Mouse (Mus musculus) intestine, embryonic 14.5 days (tissue): ENCODE measurements around the gene Ptger1. TPM values are rescaled to one million over a fixed set of nuclear protein-coding genes. Genes with fewer than 3 reads are reported as not detected.

Experiments used
- ATAC-seq: fragments of 200-750 bp; cut with Nextera tagmentation; replicated peaks from 2 replicates; pipeline ENCODE4 v1.8.0; 2017; ENCODE audit warnings: low read depth, moderate number of reproducible peaks, moderate TSS enrichment, moderate library complexity; ENCODE audit not compliant: low FRiP score, low TSS enrichment
- DNase-seq: peaks from one replicate; pipeline ENCODE4 v3.0.0-alpha.2; 2018; ENCODE audit warnings: low spot score
- H3K27ac ChIP-seq: fragments of 300-500 bp; sonication (generic); 2 replicates; pipeline ENCODE4 v1.5.1; 2014; ENCODE audit warnings: low read depth, mild to moderate bottlenecking, control low read depth
- H3K27me3 ChIP-seq: fragments of 300-500 bp; sonication (generic); replicated peaks from 2 replicates; pipeline ENCODE4 v1.6.1; 2014; ENCODE audit warnings: low read length, control low read depth; ENCODE audit not compliant: control insufficient read depth, insufficient read depth
- H3K36me3 ChIP-seq: fragments of 300-500 bp; sonication (generic); 2 replicates; pipeline ENCODE4 v1.6.1; 2014; ENCODE audit warnings: low read length, control low read depth; ENCODE audit not compliant: control insufficient read depth, insufficient read depth
- H3K4me1 ChIP-seq: fragments of 300-500 bp; sonication (generic); replicated peaks from 2 replicates; pipeline ENCODE4 v1.6.1; 2014; ENCODE audit warnings: low read length, control low read depth, mixed read lengths; ENCODE audit not compliant: control insufficient read depth, insufficient read depth
- H3K4me2 ChIP-seq: fragments of 300-500 bp; sonication (generic); 2 replicates; pipeline ENCODE4 v1.6.1; 2014; ENCODE audit warnings: low read length
- H3K4me3 ChIP-seq: fragments of 300-500 bp; sonication (generic); 2 replicates; pipeline ENCODE4 v1.5.1; 2014; ENCODE audit warnings: low read depth, low read length, control low read depth, mixed read lengths
- H3K9ac ChIP-seq: fragments of 300-500 bp; sonication (generic); 2 replicates; pipeline ENCODE4 v1.6.1; 2014; ENCODE audit warnings: mild to moderate bottlenecking, low read length
- H3K9me3 ChIP-seq: fragments of 300-500 bp; sonication (generic); 2 replicates; pipeline ENCODE4 v1.6.1; 2016; ENCODE audit warnings: low read length, control low read depth; ENCODE audit not compliant: control insufficient read depth
- WGBS: fragments of 180-500 bp; shearing (Covaris S2); extraction: QIAGEN DNeasy Blood & Tissue Kit; methylation state at CpG from one replicate; pipeline ENCODE4 v1.1.7; 2014; 5-methylcytosine and 5-hydroxymethylcytosine counted together
- polyA plus RNA-seq: library from polyadenylated mRNA; unstranded; fragments of >200 nt; fragmentation: Nextera tagmentation; extraction: Ambion mirVana; gene quantifications from 2 replicates; pipeline ENCODE4 v1.2.1, GENCODE M21; 2014

The Ptger1 gene
- polyA plus RNA-seq, 1 experiment from 2014 or later = 2.0 TPM

DNA sequence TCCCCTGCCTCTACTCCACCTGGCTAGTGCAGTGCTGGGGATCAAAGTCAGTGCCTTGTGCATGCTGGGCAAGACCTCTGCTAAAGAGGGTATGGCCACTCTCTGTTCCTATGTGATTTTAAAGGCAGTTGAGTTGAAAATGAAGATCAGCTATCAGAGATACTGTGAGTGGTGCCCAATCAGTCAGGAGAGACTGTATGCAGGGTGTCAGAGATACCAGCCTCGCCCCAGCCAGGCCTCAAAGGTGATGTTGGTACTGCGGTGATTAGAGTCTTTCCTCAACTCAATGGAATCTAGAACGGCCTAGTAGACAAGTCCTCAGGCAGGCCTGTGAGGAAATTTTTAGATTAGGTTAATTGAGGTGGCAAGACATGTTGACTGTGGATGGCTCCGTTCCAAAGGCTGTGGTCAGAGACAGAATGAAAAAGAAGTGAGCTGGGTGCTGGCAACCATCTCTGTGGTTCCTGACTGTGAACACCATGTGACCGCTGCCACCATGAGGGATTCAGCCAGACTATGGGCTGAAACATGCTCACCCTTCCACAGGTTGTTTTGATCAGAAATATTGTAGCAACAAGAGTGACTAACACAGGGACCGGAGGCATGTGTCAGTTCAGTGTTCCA is 40.7 kb upstream of the Ptger1 start:
- Histone ChIP-seq H3K4me3 (no peak overlapping the region), H3K27ac (no peak overlapping the region), H3K27me3 (no peaks in the 10 kb centered on the region), H3K4me1 (0 out of 2 replicates have a peak, but pooled peaks cover 3% of the 10 kb centered on the region), H3K36me3 (no peaks in the 10 kb centered on the region), H3K9ac (no peak overlapping the region), H3K9me3 (no peaks in the 10 kb centered on the region), H3K4me2 (no peak overlapping the region)
- WGBS = 85% methylated on average over 6 of the region's 6 CpGs
- no peak for ATAC-seq
- no peak for DNase-seq

- 83% methylated on average over 7 of the region's 7 CpGs for WGBS
- DNase-seq (no peak), ATAC-seq (no peak)
- Histone ChIP-seq H3K27me3 (no peaks in the 10 kb centered on the region), H3K9me3 (no peaks in the 10 kb centered on the region), H3K4me2 (no peak overlapping the region), H3K36me3 (no peaks in the 10 kb centered on the region), H3K4me1 (no peaks in the 10 kb centered on the region), H3K4me3 (no peak overlapping the region), H3K27ac (no peak overlapping the region), H3K9ac (no peak overlapping the region)
Measured at GRCm38 (mm10) chr8:83632083-83632707, 34.3 kb upstream of the Ptger1 start.

DNA sequence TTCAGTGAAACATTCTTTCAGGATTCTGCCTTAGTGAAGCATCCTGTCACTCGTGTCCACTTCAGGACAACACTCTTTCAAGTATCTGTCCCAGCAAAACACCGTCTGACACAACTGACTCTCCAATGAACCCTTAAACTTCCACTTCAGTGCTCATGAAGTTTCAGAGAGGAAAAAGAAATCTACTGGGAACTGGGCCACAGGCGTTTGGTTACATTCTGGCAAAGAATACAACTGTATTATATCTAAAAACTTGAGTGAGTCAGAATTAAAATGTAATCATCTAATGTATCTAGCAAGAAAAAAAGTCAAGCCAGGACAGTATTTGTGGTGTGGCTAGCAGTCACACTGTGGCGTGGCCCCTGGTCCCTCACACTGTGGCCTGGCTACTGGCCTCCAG is 27.6 kb upstream of the Ptger1 start:
- ATAC-seq (no peak), DNase-seq (no peak)
- Histone ChIP-seq H3K36me3 (no peaks in the 10 kb centered on the region), H3K4me3 (no peak overlapping the region), H3K9me3 (no peaks in the 10 kb centered on the region), H3K9ac (no peak overlapping the region), H3K27ac (no peak overlapping the region), H3K27me3 (no peaks in the 10 kb centered on the region), H3K4me1 (no peaks in the 10 kb centered on the region), H3K4me2 (no peak overlapping the region)
- WGBS = 68% methylated on average over 4 of the region's 4 CpGs

DNA sequence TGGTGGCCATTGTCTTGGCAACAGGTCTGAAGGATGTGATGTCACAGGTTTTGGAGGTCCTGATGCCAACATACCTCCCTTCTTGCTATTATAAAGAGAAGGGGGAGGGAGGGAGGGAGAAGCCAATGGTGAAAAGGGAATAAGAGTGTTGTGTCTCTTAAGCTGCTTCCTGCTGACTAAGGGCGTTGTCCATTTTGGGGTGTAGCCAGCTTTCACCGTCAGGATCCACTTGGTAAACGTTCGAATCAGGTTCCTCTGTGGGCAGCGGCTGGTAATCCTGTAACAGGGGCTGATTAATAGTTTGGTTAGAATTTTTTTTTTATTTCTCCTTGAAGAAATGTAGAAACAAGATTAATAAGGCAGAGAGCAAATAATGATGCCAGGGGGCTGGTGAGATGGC is 26.8 kb upstream of the Ptger1 start:
- H3K27ac ChIP-seq = no peak overlapping the region
- ATAC-seq (no peak), DNase-seq (no peak)
- H3K27me3 ChIP-seq = no peaks in the 10 kb centered on the region
- no peaks in the 10 kb centered on the region for H3K9me3 ChIP-seq
- no peak overlapping the region for H3K9ac ChIP-seq
- 64% methylated on average over 5 of the region's 5 CpGs for WGBS
- no peaks in the 10 kb centered on the region for H3K4me1 ChIP-seq
- H3K4me3 ChIP-seq = no peak overlapping the region
- H3K4me2 ChIP-seq = no peak overlapping the region
- H3K36me3 ChIP-seq = no peaks in the 10 kb centered on the region

DNA sequence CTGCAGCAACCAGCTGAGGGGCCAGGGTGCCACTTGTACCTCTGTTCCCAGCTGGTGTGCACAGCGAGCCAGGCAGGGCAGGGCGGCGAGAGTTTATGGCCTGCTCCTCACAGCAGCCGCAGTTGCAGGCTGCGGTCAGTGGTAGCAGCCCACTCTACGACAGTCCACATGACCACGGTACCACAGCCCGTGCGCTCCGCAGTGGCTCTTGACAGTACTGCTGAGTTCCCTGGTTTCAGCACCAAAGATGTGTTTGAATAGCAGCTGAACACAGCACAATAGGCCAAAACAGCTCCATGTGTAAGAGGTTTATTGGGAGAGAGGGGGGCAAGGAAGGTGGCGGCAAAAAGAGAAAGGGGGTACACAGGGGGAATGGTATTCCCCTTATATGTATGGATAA is 19.0 kb upstream of the Ptger1 start:
- no peak for DNase-seq
- no peak overlapping the region for H3K9ac ChIP-seq
- H3K9me3 ChIP-seq = no peaks in the 10 kb centered on the region
- H3K4me2 ChIP-seq = no peak overlapping the region
- no peak overlapping the region for H3K27ac ChIP-seq
- no peak for ATAC-seq
- no peaks in the 10 kb centered on the region for H3K36me3 ChIP-seq
- WGBS = 94% methylated on average over 11 of the region's 11 CpGs
- no peak overlapping the region for H3K4me3 ChIP-seq
- H3K27me3 ChIP-seq = no peaks in the 10 kb centered on the region
- 0 out of 2 replicates have a peak, but pooled peaks cover 2% of the 10 kb centered on the region for H3K4me1 ChIP-seq

DNA sequence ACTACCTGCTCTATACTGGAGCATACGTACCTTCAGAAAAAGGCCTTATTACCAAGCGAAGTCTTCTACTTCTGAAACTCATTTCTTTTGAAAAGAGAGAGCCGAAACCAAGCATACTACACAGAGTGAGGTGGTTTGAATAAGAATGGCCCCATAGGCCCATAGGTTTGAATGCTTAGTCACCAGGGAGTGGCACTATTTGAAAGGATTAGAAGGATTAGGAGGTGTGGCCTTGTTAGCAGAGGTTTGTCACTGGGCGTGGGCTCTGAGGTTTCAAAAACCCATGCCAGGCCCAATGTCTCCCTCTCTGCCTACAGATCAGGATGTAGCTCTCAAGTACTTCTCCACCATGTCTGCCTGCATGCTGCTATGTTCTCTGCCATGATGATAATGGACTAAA is 18.4 kb upstream of the Ptger1 start:
- ATAC-seq (no peak), DNase-seq (no peak)
- Histone ChIP-seq H3K27me3 (no peaks in the 10 kb centered on the region), H3K9me3 (no peaks in the 10 kb centered on the region), H3K27ac (no peak overlapping the region), H3K4me2 (no peak overlapping the region), H3K9ac (no peak overlapping the region), H3K4me1 (0 out of 2 replicates have a peak, but pooled peaks cover 2% of the 10 kb centered on the region), H3K36me3 (no peaks in the 10 kb centered on the region), H3K4me3 (no peak overlapping the region)
- WGBS = 93% methylated on average over 4 of the region's 4 CpGs

DNA sequence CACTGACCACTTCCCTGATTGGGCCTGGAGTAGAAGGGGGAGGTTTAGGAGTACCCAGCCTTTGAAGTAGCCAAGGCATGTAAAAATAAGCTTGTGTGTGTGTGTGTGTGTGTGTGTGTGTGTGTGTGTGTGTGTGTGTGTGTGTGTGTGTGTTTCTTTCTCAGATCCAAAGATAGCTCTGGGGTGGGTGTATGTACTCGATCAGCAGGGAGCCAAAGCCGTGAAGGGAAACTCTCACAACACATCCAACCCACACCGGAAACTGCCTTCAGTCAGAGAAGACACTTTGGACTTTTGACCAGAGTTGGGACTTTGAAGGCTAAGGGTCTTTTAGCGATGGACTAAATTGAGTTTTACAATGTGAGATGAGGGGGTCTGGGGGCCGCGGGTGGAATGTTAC is 16.8 kb upstream of the Ptger1 start:
- no peaks in the 10 kb centered on the region for H3K27me3 ChIP-seq
- H3K4me3 ChIP-seq = no peak overlapping the region
- no peaks in the 10 kb centered on the region for H3K9me3 ChIP-seq
- no peaks in the 10 kb centered on the region for H3K36me3 ChIP-seq
- no peak overlapping the region for H3K27ac ChIP-seq
- DNase-seq (no peak), ATAC-seq (no peak)
- no peak overlapping the region for H3K9ac ChIP-seq
- H3K4me2 ChIP-seq = no peak overlapping the region
- H3K4me1 ChIP-seq = peaks cover 10% of the 10 kb centered on the region; the same call in 1 of the 2 replicates
- 90% methylated on average over 6 of the region's 6 CpGs for WGBS

GRCm38 (mm10) chr8:83652030-83652743 is 14.3 kb upstream of the Ptger1 start, which contains the start of gene Gipc1:
Gene Gipc1 (plus strand): TSS chr8:83652677.
- Histone ChIP-seq H3K9ac (peak within 1 kb of the TSS; percentile 81), H3K36me3 (peaks cover 9% of the 10 kb centered on the region; the same call in 1 of the 2 replicates), H3K4me2 (peak within 1 kb of the TSS; percentile 72), H3K9me3 (no peaks in the 10 kb centered on the region), H3K4me3 (peak within 1 kb of the TSS; percentile 95), H3K27ac (peak within 1 kb of the TSS; percentile 76), H3K4me1 (peaks cover 12% of the 10 kb centered on the region), H3K27me3 (no peaks in the 10 kb centered on the region)
- ATAC-seq = peak; percentile 95
- WGBS = 5% methylated on average over 42 of the region's 50 CpGs
- DNase-seq = peak; percentile 96
